Mouse (Mus musculus): ENCODE data around the gene Gm29094. TPM values are rescaled to one million over a fixed set of nuclear protein-coding genes. Genes with fewer than 3 reads are reported as not detected.

Gm29094 gene
- total RNA-seq (2023; ENCODE audit: inconsistent age) = 3.4 to 12.6 TPM (median 9.1 TPM) in 3 of 4 replicates, not detected in the other

DNA sequence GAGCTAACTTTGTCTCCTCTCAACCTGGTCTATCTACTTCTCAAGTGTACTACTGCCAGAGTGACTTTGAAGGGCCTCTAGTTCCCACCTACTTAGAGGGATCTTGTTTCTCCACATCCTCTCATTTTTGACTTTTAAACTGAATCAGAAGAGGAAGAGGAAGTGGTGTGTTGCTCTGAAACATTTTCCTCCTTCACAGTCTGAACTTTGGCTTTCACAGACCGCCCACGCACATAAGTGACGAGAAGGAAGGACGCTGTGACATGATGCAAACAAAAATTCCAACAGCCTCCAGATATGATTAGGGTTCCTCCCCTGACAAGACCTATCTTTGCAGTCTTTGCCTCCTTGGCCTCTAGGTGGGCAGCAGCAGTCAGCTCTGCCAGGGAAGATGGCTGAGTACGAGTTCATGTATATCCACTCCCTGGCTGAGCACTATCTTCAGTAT, at the start of gene Gm29094, which contains the start of gene Bcl2a1b:
Gm29094 (plus strand) TSS at position 411 of the 448 bp plus-strand sequence.
Bcl2a1b (plus strand) TSS at position 241 of the 448 bp plus-strand sequence.

DNA sequence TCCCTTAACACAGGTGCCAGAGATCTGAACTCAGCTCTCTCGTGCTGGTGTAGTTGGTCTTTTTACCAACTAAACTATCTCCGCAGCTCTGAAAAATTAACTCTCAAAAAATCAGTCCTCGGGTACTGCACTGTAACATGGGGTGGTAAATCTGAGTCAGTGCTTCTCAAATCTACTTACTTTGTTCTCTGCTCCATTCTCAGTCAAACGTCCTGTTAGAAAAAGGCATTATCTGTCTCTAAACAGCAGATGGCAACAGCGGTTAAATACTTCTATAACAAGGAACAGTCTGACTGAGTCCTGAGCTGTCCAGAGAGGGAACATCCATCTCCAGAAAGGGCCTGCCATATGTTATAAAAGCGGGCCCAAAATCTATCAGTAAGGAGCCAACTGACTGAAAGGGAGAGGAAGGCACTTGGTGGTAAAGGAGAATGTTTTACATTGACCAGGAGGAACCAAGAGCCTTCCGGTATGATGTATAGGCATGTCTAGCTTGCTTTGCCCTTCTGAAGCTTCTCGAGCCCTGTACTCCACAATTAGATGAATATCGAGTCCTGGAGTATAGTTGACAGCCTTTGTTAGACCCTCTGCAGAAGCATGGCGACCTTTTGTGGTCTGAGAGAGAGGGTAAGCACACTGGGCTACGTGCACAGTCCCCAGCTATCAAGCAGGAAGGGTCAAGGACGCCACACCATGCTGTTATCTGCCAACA, 11.3 kb downstream of the Gm29094 start, which contains the start of gene Mthfs:
Mthfs (plus strand) TSS at position 324 of the 712 bp plus-strand sequence.

Other genes starting within 250 kb of the Gm29094 start
- gene Bcl2a1a, start 242.5 kb upstream of the Gm29094 start, total RNA-seq (2023; ENCODE audit: inconsistent age) = 29.9 to 41.6 TPM (median 38.2 TPM) in 4 replicates
- not detected in 4 replicates for gene Trim43b, start 106.5 kb upstream of the Gm29094 start, total RNA-seq (2023; ENCODE audit: inconsistent age)
- 61.2 to 89.2 TPM (median 76.9 TPM) in 4 replicates for gene Bcl2a1b, start 170 bp upstream of the Gm29094 start, total RNA-seq (2023; ENCODE audit: inconsistent age)
- gene Mthfs, start 11.3 kb downstream of the Gm29094 start, total RNA-seq (2023; ENCODE audit: inconsistent age) = 50.6 to 72.0 TPM (median 53.6 TPM) in 4 replicates